Mouse (Mus musculus): ENCODE results near the gene Gjb4.

Gjb4 gene

GRCm38 (mm10) chr4:127353951-127354438 lies at the start of gene Gjb4:
Gene Gjb4, minus strand, starts transcription at chr4:127354081.
- no peak for DNase-seq

GRCm38 (mm10) chr4:127402614-127403013 lies 48.7 kb upstream of the Gjb4 start:
- DNase-seq = peak; percentile 11

GRCm38 (mm10) chr4:127402166-127402565 lies 48.3 kb upstream of the Gjb4 start:
- DNase-seq = no peak

- DNase-seq = peak; percentile 26
Observed at GRCm38 (mm10) chr4:127400165-127401145, 46.6 kb upstream of the Gjb4 start.

- DNase-seq = no peak
Observed at GRCm38 (mm10) chr4:127395591-127395990, 41.7 kb upstream of the Gjb4 start.

- no peak for DNase-seq
Observed at GRCm38 (mm10) chr4:127389645-127390044, 35.8 kb upstream of the Gjb4 start.

- peak; percentile 31 for DNase-seq
Observed at GRCm38 (mm10) chr4:127377344-127377743, 23.5 kb upstream of the Gjb4 start.

GRCm38 (mm10) chr4:127375541-127376177 lies 21.8 kb upstream of the Gjb4 start:
- no peak for DNase-seq

GRCm38 (mm10) chr4:127374645-127375044 lies 20.8 kb upstream of the Gjb4 start:
- DNase-seq = no peak

GRCm38 (mm10) chr4:127373491-127373890 lies 19.6 kb upstream of the Gjb4 start:
- DNase-seq = no peak

- no peak for DNase-seq
Observed at GRCm38 (mm10) chr4:127371546-127371945, 17.7 kb upstream of the Gjb4 start.

GRCm38 (mm10) chr4:127370447-127370846 lies 16.6 kb upstream of the Gjb4 start:
- DNase-seq = no peak

GRCm38 (mm10) chr4:127368379-127368973 lies 14.6 kb upstream of the Gjb4 start:
- DNase-seq = peak; percentile 61

GRCm38 (mm10) chr4:127365834-127366233 lies 12.0 kb upstream of the Gjb4 start:
- DNase-seq = no peak

- DNase-seq = no peak
Observed at GRCm38 (mm10) chr4:127365433-127365832, 11.6 kb upstream of the Gjb4 start.

- DNase-seq = no peak
Observed at GRCm38 (mm10) chr4:127364431-127364830, 10.6 kb upstream of the Gjb4 start.

GRCm38 (mm10) chr4:127363331-127363730 lies 9.4 kb upstream of the Gjb4 start:
- DNase-seq = peak; percentile 14

- DNase-seq = no peak
Observed at GRCm38 (mm10) chr4:127362520-127362919, 8.6 kb upstream of the Gjb4 start.

- no peak for DNase-seq
Observed at GRCm38 (mm10) chr4:127358018-127358417, 4.1 kb upstream of the Gjb4 start, which contains the start of gene Gjb5. Gene Gjb5, minus strand, starts transcription at chr4:127358181.

- no peak for DNase-seq
Observed at GRCm38 (mm10) chr4:127354506-127355485, 915 bp upstream of the Gjb4 start.

- no peak for DNase-seq
Observed at GRCm38 (mm10) chr4:127352594-127352993, 1.3 kb downstream of the Gjb4 start.
